Mouse (Mus musculus) hindbrain, embryonic 15.5 days (tissue): ENCODE results near the gene Sergef. TPM values are rescaled to one million over a fixed set of nuclear protein-coding genes. Genes with fewer than 3 reads are reported as not detected.
A peak's percentile ranks its signal among the peaks of the same experiment; 100 is the strongest.

Source experiments
- ATAC-seq: fragments of 200-750 bp; cut with Nextera tagmentation; 2 replicates; pipeline ENCODE4 v1.8.0; 2017; ENCODE audit warnings: low read depth, moderate number of reproducible peaks, moderate TSS enrichment; ENCODE audit not compliant: low FRiP score
- H3K27ac ChIP-seq: fragments of 300-500 bp; sonication (generic); replicated peaks from 2 replicates; pipeline ENCODE4 v1.5.1; 2015; ENCODE audit warnings: mild to moderate bottlenecking, inconsistent platforms
- H3K27me3 ChIP-seq: fragments of 300-500 bp; sonication (generic); 2 replicates; pipeline ENCODE4 v1.6.1; 2015; ENCODE audit warnings: control low read depth, inconsistent platforms
- H3K36me3 ChIP-seq: fragments of 300-500 bp; sonication (generic); 2 replicates; pipeline ENCODE4 v1.6.1; 2015; ENCODE audit warnings: control low read depth, inconsistent platforms
- H3K4me1 ChIP-seq: fragments of 300-500 bp; sonication (generic); replicated peaks from 2 replicates; pipeline ENCODE4 v1.6.1; 2015; ENCODE audit warnings: control low read depth, inconsistent platforms
- H3K4me2 ChIP-seq: fragments of 300-500 bp; sonication (generic); 2 replicates; pipeline ENCODE4 v1.6.1; 2015; ENCODE audit warnings: moderate library complexity, mild to moderate bottlenecking, inconsistent platforms
- H3K4me3 ChIP-seq: fragments of 300-500 bp; sonication (generic); 2 replicates; pipeline ENCODE4 v1.5.1; 2015; ENCODE audit warnings: mild to moderate bottlenecking, inconsistent platforms
- H3K9ac ChIP-seq: fragments of 300-500 bp; sonication (generic); 2 replicates; pipeline ENCODE4 v1.6.1; 2015; ENCODE audit warnings: inconsistent platforms
- H3K9me3 ChIP-seq: fragments of 300-500 bp; sonication (generic); 2 replicates; pipeline ENCODE4 v1.6.1; 2016; ENCODE audit warnings: control low read depth, inconsistent platforms
- WGBS: fragments of 180-500 bp; shearing (Covaris S2); methylation state at CpG from one replicate; pipeline ENCODE4 v1.1.7; 2015; 5-methylcytosine and 5-hydroxymethylcytosine counted together
- polyA plus RNA-seq: library from polyadenylated mRNA; unstranded; fragments of >200 nt; fragmentation: Nextera tagmentation; extraction: Ambion mirVana; gene quantifications from 2 replicates; pipeline ENCODE4 v1.2.1, GENCODE M21; 2015

Gene Sergef
- polyA plus RNA-seq, 1 experiment from 2014 or later: 42.1 TPM

DNA sequence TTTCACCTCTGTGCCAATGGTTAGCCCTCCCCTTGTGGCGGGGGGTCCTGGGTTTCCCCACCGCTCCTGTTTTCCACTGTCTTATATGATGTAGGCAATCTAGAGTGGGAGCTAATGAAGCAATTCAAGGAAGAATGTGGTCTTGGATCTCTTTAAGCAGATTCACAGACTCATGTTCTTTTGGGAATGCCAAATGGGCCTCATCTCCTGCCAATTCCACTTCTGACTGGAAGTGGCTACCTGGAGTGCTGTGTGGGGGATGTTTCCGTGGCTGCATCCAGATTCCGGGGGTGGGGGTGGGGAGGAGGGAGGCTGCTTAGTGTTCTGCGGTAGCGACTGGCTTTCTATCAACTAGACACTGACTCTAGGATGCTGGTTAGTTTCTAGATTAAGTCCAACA is 159.8 kb downstream of the Sergef start:
- no peaks in the 10 kb centered on the region for H3K36me3 ChIP-seq
- no peak for ATAC-seq
- H3K27ac ChIP-seq: peak overlapping the region; percentile 32; the same call in 1 of the 2 replicates
- no peaks in the 10 kb centered on the region for H3K9me3 ChIP-seq
- peaks cover 13% of the 10 kb centered on the region for H3K4me1 ChIP-seq
- no peak overlapping the region for H3K9ac ChIP-seq
- 58% methylated on average over 6 of the region's 6 CpGs for WGBS
- no peak overlapping the region for H3K4me2 ChIP-seq
- H3K27me3 ChIP-seq: no peaks in the 10 kb centered on the region
- H3K4me3 ChIP-seq: no peak overlapping the region

DNA sequence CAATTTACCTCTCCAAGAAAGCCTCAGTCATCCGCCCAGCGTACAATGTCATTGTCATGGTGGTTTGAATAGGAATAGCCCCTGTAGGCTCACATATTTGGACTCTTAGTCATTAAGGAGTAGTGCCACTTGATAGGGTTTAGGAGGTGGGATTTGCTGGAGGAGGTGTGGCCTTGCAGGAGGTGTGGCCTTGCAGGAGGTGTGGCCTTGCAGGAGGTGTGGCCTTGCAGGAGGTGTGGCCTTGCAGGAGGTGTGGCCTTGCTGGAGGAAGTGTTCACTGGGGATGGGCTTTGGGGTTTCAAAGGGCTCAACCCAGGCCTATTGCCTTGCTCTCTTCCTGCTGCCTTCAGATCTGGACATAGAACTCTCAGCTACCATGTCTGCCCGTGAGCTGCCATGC is 162.2 kb downstream of the Sergef start:
- H3K4me3 ChIP-seq: no peak overlapping the region
- no peaks in the 10 kb centered on the region for H3K9me3 ChIP-seq
- peaks cover 29% of the 10 kb centered on the region for H3K4me1 ChIP-seq
- no peak overlapping the region for H3K27ac ChIP-seq
- no peak overlapping the region for H3K9ac ChIP-seq
- no peak for ATAC-seq
- WGBS: 92% methylated on average over 3 of the region's 3 CpGs
- H3K4me2 ChIP-seq: no peak overlapping the region
- no peaks in the 10 kb centered on the region for H3K36me3 ChIP-seq
- H3K27me3 ChIP-seq: no peaks in the 10 kb centered on the region

DNA sequence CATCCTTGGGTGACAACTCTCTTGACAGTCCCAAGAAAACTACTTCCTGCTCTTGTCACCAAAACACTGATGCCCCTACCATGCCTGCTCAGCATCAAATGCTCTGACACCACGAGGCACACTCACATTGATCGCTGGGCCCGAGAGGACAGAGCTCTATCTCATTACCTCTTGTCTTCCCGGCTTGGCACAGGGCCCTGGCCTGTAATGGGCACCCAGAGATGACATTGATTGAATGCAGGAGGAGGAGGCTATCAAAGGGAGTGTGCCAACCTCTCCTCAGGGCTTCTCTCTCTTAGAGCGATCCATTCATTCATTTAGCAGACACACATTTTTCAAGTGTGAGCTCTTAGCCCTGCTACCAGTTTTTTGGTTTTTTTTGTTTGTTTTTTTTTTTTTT is 164.1 kb downstream of the Sergef start:
- 39% methylated on average over 5 of the region's 5 CpGs for WGBS
- no peak for ATAC-seq
- no peak overlapping the region for H3K4me2 ChIP-seq
- H3K9ac ChIP-seq: no peak overlapping the region
- H3K4me3 ChIP-seq: no peak overlapping the region
- no peak overlapping the region for H3K27ac ChIP-seq
- no peaks in the 10 kb centered on the region for H3K36me3 ChIP-seq
- no peaks in the 10 kb centered on the region for H3K27me3 ChIP-seq
- no peaks in the 10 kb centered on the region for H3K9me3 ChIP-seq
- peaks cover 29% of the 10 kb centered on the region for H3K4me1 ChIP-seq

DNA sequence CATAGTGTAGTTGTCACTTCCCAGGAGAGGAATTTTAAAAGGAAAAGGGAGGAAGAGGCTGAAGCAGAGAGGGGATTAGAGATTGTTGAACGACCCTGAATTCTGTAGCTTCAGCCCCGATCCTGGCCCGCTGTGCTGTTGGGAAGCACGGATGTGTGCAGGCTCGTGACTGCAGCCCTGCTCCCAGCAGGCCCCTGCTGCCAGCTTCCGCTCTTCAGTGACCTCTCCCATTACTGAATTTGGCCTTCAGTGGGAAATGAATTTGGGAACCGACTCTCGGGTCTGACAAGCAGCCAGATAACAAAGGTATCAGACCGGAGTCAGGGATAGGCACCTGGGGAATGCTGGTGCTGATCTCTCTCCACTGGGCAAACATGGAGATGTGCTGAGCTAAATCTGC is 166.5 kb downstream of the Sergef start:
- H3K27ac ChIP-seq: 0 out of 2 replicates have a peak overlapping the region, but pooled peaks have one; percentile 22
- H3K4me2 ChIP-seq: no peak overlapping the region
- no peak overlapping the region for H3K4me3 ChIP-seq
- no peak for ATAC-seq
- no peaks in the 10 kb centered on the region for H3K9me3 ChIP-seq
- H3K27me3 ChIP-seq: no peaks in the 10 kb centered on the region
- WGBS: 29% methylated on average over 9 of the region's 9 CpGs
- H3K4me1 ChIP-seq: peaks cover 21% of the 10 kb centered on the region
- no peaks in the 10 kb centered on the region for H3K36me3 ChIP-seq
- H3K9ac ChIP-seq: no peak overlapping the region

DNA sequence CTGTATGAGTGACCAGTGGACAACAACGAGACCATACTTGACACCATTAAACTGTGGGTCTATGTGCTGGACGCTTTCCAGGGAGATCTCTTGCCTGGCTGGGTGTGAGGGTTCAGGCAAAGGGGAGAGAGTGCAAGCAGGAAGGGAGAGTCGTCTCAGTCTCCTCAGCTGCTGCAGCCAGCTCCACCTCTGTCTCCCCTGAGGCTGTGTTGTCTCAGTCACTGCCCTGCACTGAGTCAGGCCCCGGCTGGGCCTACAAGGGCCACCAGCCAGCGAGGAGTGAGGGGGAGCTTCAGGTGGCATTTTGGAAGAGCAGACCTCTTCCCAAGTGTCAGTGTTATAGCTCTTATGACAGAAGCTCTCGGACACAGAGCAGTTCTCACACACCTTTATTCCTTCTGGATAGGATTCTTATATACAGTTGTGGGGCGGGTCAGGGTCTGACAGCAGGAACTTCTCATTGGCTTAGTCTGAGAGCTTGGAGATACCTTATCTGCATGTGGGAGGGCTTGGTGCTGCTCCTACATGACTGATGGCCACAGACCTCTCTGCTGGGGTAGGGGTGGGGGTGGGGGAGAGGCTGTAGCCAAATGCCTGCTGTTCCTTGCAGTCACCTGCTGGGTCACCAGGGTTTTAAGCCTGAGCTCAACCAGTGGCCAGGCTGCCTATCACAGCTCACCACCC is 168.4 kb downstream of the Sergef start:
- WGBS: 73% methylated on average over 7 of the region's 7 CpGs
- H3K36me3 ChIP-seq: no peaks in the 10 kb centered on the region
- H3K4me1 ChIP-seq: peaks cover 32% of the 10 kb centered on the region
- ATAC-seq: no peak
- no peak overlapping the region for H3K4me2 ChIP-seq
- H3K9me3 ChIP-seq: no peaks in the 10 kb centered on the region
- H3K27me3 ChIP-seq: no peaks in the 10 kb centered on the region
- no peak overlapping the region for H3K9ac ChIP-seq
- no peak overlapping the region for H3K27ac ChIP-seq
- H3K4me3 ChIP-seq: no peak overlapping the region

DNA sequence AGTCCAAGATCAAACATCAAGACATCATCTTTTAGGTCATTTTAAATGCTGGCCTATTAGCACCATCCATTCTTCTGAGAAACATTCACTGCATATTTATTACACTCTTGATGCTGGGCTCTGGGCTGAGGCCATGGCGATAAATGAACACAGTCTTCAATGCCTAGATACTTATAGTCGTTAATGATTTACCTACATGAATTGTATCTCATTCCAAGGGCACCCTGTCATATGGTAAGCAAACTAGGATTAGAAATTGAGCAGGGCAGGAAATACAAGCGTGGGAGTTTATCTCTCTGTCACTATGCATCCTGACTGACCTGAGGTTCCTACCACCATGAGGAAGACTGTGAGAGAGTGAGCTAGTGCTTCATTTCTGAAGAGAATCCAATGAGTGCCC is 170.1 kb downstream of the Sergef start:
- H3K9ac ChIP-seq: no peak overlapping the region
- no peaks in the 10 kb centered on the region for H3K27me3 ChIP-seq
- 90% methylated on average over 3 of the region's 3 CpGs for WGBS

DNA sequence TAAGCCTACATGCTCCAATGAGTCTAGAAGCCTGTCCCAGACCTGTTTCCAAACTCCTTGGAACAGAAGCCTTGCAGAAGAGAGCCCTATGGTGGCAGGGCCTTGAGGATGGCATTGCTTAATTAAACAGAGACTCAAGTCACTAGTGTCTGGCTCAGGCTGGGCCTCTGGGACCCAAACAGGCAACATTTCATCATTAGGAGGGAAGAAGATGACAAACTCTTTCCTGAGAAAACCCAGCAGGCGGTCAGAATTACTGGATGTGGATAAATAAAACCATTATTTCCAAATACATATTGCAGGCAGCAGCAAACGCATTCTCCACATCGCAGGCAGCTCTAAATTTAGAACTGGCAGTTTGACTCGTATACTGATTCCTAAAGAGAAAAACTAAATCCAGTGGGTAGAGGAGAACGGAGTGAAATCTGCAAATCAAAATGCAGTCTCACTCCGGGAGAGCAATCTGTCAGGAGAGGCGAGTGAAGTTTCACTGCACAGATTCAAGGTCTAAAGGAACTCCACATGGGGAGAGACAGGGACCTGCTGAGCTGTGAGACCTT is 173.1 kb downstream of the Sergef start:
- Histone ChIP-seq H3K36me3 (no peaks in the 10 kb centered on the region), H3K9me3 (no peaks in the 10 kb centered on the region), H3K27ac (peak overlapping the region; percentile 49; the same call in 1 of the 2 replicates), H3K9ac (no peak overlapping the region), H3K4me3 (no peak overlapping the region), H3K27me3 (no peaks in the 10 kb centered on the region), H3K4me1 (peaks cover 14% of the 10 kb centered on the region), H3K4me2 (no peak overlapping the region)
- 56% methylated on average over 7 of the region's 7 CpGs for WGBS
- no peak for ATAC-seq

More for the DNA sequence above, 170.1 kb downstream of the Sergef start:
- Histone ChIP-seq H3K27ac (no peak overlapping the region), H3K4me3 (no peak overlapping the region), H3K4me2 (no peak overlapping the region), H3K9me3 (no peaks in the 10 kb centered on the region), H3K36me3 (no peaks in the 10 kb centered on the region), H3K4me1 (peaks cover 33% of the 10 kb centered on the region)
- ATAC-seq: no peak

DNA sequence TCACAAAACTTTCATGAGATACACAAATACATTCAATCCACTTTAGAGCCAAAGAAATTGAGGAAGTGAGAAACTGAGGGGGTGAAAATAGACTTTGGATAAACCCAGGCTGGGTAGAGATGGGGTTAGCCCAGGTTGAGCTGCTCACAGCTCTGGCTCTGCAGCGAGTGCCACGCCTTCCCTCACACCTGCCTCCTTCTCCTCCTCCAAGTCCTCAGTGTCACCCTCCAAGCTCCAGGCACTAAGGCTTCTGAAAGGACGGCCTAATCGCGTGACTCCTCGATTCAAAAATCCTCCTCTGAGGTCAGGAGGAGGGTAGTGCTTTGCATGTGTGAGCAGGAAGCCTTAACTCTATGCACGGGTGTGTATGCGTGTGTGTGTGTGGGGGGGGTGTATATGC is 176.5 kb downstream of the Sergef start:
- ATAC-seq: no peak
- Histone ChIP-seq H3K27ac (no peak overlapping the region), H3K36me3 (no peaks in the 10 kb centered on the region), H3K9me3 (no peaks in the 10 kb centered on the region), H3K9ac (no peak overlapping the region), H3K4me1 (peaks cover 29% of the 10 kb centered on the region), H3K4me2 (no peak overlapping the region), H3K27me3 (no peaks in the 10 kb centered on the region), H3K4me3 (no peak overlapping the region)
- 87% methylated on average over 8 of the region's 8 CpGs for WGBS

DNA sequence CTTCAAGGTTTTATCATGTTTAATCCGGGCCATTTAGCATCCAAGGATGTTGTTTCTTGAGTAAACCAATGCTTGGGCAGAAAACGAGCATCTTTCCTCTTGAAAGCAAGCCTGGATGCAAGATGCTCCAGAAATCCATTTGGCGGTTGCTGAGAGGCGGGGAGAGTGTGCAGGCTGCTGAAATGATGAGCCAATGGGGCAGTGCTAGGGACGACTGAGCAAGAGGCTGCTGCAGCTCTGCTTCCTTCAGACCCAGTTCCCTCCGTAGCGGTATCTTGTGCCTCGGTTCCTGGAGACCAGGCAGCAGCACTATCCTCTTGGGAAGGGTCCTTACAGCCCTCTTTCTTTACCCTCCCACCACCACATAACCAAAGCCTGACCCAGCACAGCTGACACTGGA is 177.3 kb downstream of the Sergef start:
- H3K4me1 ChIP-seq: peaks cover 32% of the 10 kb centered on the region
- no peaks in the 10 kb centered on the region for H3K36me3 ChIP-seq
- H3K9me3 ChIP-seq: no peaks in the 10 kb centered on the region
- WGBS: 62% methylated on average over 8 of the region's 8 CpGs
- H3K4me2 ChIP-seq: no peak overlapping the region
- H3K27me3 ChIP-seq: no peaks in the 10 kb centered on the region
- no peak overlapping the region for H3K4me3 ChIP-seq
- H3K9ac ChIP-seq: no peak overlapping the region
- 0 out of 2 replicates have a peak overlapping the region, but pooled peaks have one; percentile 22 for H3K27ac ChIP-seq
- ATAC-seq: no peak

DNA sequence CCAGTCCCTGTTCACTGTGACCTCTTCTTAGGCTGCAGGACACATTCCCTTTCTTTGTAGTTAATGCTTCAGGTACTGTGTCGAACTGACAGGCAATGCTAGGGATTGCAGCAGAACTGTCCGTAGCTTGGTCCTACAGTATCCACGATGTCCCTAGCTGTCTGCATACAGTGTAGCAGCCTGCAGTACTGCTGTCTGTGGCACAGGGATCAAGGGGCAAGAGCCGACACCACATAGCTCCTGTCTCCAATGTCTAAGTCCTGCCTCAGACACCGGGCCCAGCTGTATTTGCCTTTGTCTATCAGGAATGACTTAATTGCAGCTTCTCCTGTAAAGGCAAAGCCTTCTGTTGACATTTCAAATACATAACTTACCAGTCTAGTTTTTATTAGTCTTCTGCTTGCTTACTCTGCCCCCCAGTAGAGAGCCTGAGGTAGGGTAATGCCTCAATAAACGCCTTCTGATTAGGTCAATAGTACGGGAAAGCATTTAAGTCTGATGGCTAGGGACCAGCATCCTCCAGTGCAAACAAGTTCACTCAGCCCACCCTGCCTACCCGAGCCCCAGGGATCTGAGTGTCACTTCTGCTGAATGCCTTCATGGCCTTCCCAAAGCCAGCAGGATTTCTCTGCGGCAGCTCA is 179.9 kb downstream of the Sergef start:
- Histone ChIP-seq H3K36me3 (no peaks in the 10 kb centered on the region), H3K9ac (no peak overlapping the region), H3K4me2 (no peak overlapping the region), H3K27me3 (no peaks in the 10 kb centered on the region), H3K9me3 (no peaks in the 10 kb centered on the region), H3K27ac (peak overlapping the region; percentile 75), H3K4me1 (peaks cover 18% of the 10 kb centered on the region), H3K4me3 (no peak overlapping the region)
- WGBS: 67% methylated on average over 9 of the region's 9 CpGs
- ATAC-seq: peak; percentile 39

DNA sequence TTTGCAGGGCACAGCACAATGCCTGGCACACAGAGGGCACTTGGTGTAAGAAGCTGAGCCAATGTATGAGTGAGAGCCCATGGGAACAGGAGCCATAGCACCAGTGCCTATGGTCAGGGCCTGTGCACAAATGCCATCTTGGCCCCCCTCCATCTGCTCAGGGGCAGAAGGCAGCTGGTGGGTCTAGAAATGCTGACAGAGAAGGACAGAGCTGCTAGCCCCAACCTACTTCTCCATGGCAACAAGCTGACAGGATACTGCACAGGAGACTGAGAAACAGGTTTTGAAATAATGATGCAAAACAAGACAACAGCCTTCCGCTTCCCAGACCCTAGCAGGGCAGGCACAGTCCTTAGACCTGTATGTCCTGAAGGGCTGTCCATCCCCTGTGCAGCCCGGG is 180.4 kb downstream of the Sergef start:
- Histone ChIP-seq H3K4me3 (no peak overlapping the region), H3K36me3 (no peaks in the 10 kb centered on the region), H3K27ac (peak overlapping the region; percentile 75), H3K4me2 (no peak overlapping the region), H3K9ac (no peak overlapping the region), H3K4me1 (peaks cover 24% of the 10 kb centered on the region), H3K9me3 (no peaks in the 10 kb centered on the region), H3K27me3 (no peaks in the 10 kb centered on the region)
- peak; percentile 57 for ATAC-seq
- 71% methylated on average over 2 of the region's 2 CpGs for WGBS

DNA sequence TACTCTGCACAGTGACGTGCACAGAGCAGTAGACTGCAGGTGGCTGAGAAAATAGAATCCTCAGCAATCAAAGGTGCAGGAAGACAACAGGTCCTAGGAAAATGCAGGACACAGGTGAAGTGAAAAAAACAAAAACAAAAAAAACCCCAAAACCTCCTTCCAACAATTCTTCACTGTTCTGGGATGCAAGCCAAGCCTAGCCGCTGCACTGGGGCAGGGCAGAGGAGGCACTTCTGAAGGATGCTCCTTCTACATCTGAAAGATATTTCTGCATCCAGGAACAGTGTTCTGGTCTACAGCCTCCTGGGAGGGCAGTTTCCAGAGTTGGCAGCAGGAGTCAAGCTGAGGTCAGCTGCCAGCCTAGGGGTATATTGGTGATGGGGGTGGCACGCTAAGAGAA is 181.7 kb downstream of the Sergef start:
- Histone ChIP-seq H3K9ac (no peak overlapping the region), H3K4me3 (no peak overlapping the region), H3K4me2 (no peak overlapping the region), H3K27me3 (no peaks in the 10 kb centered on the region), H3K27ac (no peak overlapping the region; the same call in 1 of the 2 replicates), H3K9me3 (no peaks in the 10 kb centered on the region), H3K36me3 (no peaks in the 10 kb centered on the region), H3K4me1 (peaks cover 33% of the 10 kb centered on the region)
- 70% methylated on average over 3 of the region's 3 CpGs for WGBS
- ATAC-seq: no peak
